Mouse (Mus musculus): ENCODE data around the gene Gtf3c5.

GRCm38 (mm10) chr2:28536766-28537633, 46.6 kb downstream of the Gtf3c5 start:
- TF ChIP-seq POLR2A (IDR thresholded peaks at IDR 0.05; ENCODE audit: extremely low read depth, insufficient read depth, low read length): no peak
- no peak for TF ChIP-seq CTCF (IDR thresholded peaks at IDR 0.05; ENCODE audit: low read depth, low read length)
